In genomic region chr11:101070189-101070527, GRCm38 (mm10) we compare ENCODE assay signal across 8 mouse cellular contexts. TPM values are rescaled to one million over a fixed set of nuclear protein-coding genes. Genes with fewer than 3 reads are reported as not detected.
DNase-seq lines count a peak whose midpoint lies in the region; ATAC-seq and TF ChIP-seq lines count a peak whose summit lies in the region.

No protein-coding gene starts in this region.

- under 1% methylated on average over 36 of the region's 36 CpGs for WGBS in heart, embryonic 13.5 days
- WGBS in hindbrain, embryonic 10.5 days = under 1% methylated on average over 36 of the region's 36 CpGs

- TF ChIP-seq CTCF in G1E (IDR thresholded peaks at IDR 0.05; ENCODE audit: low read depth, low read length) = no peak

- no peak for DNase-seq in heart, adult 11 months
- no peak for DNase-seq in G1E (ENCODE audit: low spot score)
- no peak for DNase-seq in hindbrain, embryonic 10.5 days (ENCODE audit: low spot score)
- DNase-seq in urinary bladder, postnatal 36 days (ENCODE audit: low spot score in 2 of 2) = no peak
- DNase-seq in layer of hippocampus, adult 8-10 months (ENCODE audit: low spot score in 2 of 2) = no peak
- no peak for DNase-seq in cerebellum, postnatal 14 days

- H3K27ac ChIP-seq in heart, embryonic 13.5 days (replicated peaks) = no peak overlapping the region
- H3K27ac ChIP-seq in hindbrain, embryonic 10.5 days = peak overlapping the region; percentile 90

- H3K4me1 ChIP-seq in heart, embryonic 13.5 days = peaks cover 34% of the 10 kb centered on the region
- peaks cover 47% of the 10 kb centered on the region for H3K4me1 ChIP-seq in G1E (ENCODE audit: insufficient read depth, low read depth, low read length)
- peaks cover 29% of the 10 kb centered on the region for H3K4me1 ChIP-seq in hindbrain, embryonic 10.5 days (replicated peaks)
- H3K4me1 ChIP-seq in megakaryocyte, embryonic 14.5 days = peaks cover 83% of the 10 kb centered on the region

- peak overlapping the region; percentile 62 for H3K4me3 ChIP-seq in heart, embryonic 13.5 days
- H3K4me3 ChIP-seq in G1E (ENCODE audit: low read depth, low read length) = peak overlapping the region; percentile 89
- H3K4me3 ChIP-seq in hindbrain, embryonic 10.5 days = peak overlapping the region; percentile 91
- peak overlapping the region; percentile 96 for H3K4me3 ChIP-seq in megakaryocyte, embryonic 14.5 days (replicated peaks)

- peak overlapping the region; percentile 89 for H3K9ac ChIP-seq in heart, embryonic 13.5 days

- H3K9me3 ChIP-seq in heart, embryonic 13.5 days = no peaks in the 10 kb centered on the region
- no peaks in the 10 kb centered on the region for H3K9me3 ChIP-seq in G1E (replicated peaks)
- H3K9me3 ChIP-seq in hindbrain, embryonic 10.5 days = no peaks in the 10 kb centered on the region
- 0 out of 2 replicates have a peak, but pooled peaks cover 4% of the 10 kb centered on the region for H3K9me3 ChIP-seq in megakaryocyte, embryonic 14.5 days

- ATAC-seq in heart, embryonic 13.5 days (ENCODE audit: extremely low read depth, insufficient number of reproducible peaks, low FRiP score, low TSS enrichment) = peak; percentile 26; the same call in 1 of the 2 replicates
- ATAC-seq in G1E (ENCODE audit: extremely low read depth, insufficient number of reproducible peaks, low FRiP score, poor library complexity, severe bottlenecking) = no peak

- H3K27me3 ChIP-seq in heart, embryonic 13.5 days (replicated peaks) = peaks cover 8% of the 10 kb centered on the region
- peaks cover 18% of the 10 kb centered on the region; the same call in 1 of the 2 replicates for H3K27me3 ChIP-seq in G1E (ENCODE audit: insufficient read depth, low read length)
- H3K27me3 ChIP-seq in hindbrain, embryonic 10.5 days (ENCODE audit: insufficient read depth, poor library complexity, severe bottlenecking) = peaks cover 29% of the 10 kb centered on the region
- H3K27me3 ChIP-seq in megakaryocyte, embryonic 14.5 days (replicated peaks) = peaks cover 8% of the 10 kb centered on the region

- peaks cover 5% of the 10 kb centered on the region; the same call in 1 of the 2 replicates for H3K36me3 ChIP-seq in heart, embryonic 13.5 days
- H3K36me3 ChIP-seq in G1E (replicated peaks) = peaks cover 20% of the 10 kb centered on the region
- 0 out of 2 replicates have a peak, but pooled peaks cover 3% of the 10 kb centered on the region for H3K36me3 ChIP-seq in hindbrain, embryonic 10.5 days
- H3K36me3 ChIP-seq in megakaryocyte, embryonic 14.5 days (replicated peaks; ENCODE audit: low read length) = peaks cover 44% of the 10 kb centered on the region

- peak overlapping the region; percentile 85 for H3K4me2 ChIP-seq in heart, embryonic 13.5 days

RNA-seq across cellular contexts. Expression of gene Naglu, which starts 0.3 kb away (rescaled TPM):
- 13.5 and 13.7 TPM in 2 replicates for polyA plus RNA-seq in heart, embryonic 13.5 days (2015; fragmentation: Nextera tagmentation; extraction: Ambion mirVana)
- 6.1 and 6.3 TPM in 2 replicates for total RNA-seq in G1E (2014; fragmentation: Nextera tagmentation)
- total RNA-seq in G1E (2017) = 14.2 and 18.4 TPM in 2 replicates
- 5.1 and 6.4 TPM in 2 replicates for polyA plus RNA-seq in G1E (2012)
- polyA plus RNA-seq in hindbrain, embryonic 10.5 days (2016; fragmentation: Nextera tagmentation; extraction: Ambion mirVana) = 11.2 and 12.9 TPM in 2 replicates
- polyA plus RNA-seq in megakaryocyte, embryonic 14.5 days (2012; ENCODE audit: insufficient read depth, low replicate concordance) = 30.7 and 32.1 TPM in 2 replicates
- total RNA-seq in layer of hippocampus, adult 8-10 months (2022) = 10 to 100 TPM in 2 of 4 experiments, 1 to 10 TPM in 2; 7.3 to 22.9 (median 15.2) TPM

RNA-seq across cellular contexts. Expression of gene Hsd17b1, which starts 8.1 kb away (rescaled TPM):
- 0.14 and 0.17 TPM in 2 replicates for polyA plus RNA-seq in heart, embryonic 13.5 days (2015; fragmentation: Nextera tagmentation; extraction: Ambion mirVana)
- total RNA-seq in G1E (2014; fragmentation: Nextera tagmentation) (not detected in 2 replicates), G1E (2017) (0.44 and 0.76 TPM in 2 replicates)
- 0.12 and 0.20 TPM in 2 replicates for polyA plus RNA-seq in G1E (2012)
- 0.14 TPM in 1 of 2 replicates, not detected in the other for polyA plus RNA-seq in hindbrain, embryonic 10.5 days (2016; fragmentation: Nextera tagmentation; extraction: Ambion mirVana)
- 3.5 and 5.8 TPM in 2 replicates for polyA plus RNA-seq in megakaryocyte, embryonic 14.5 days (2012; ENCODE audit: insufficient read depth, low replicate concordance)
- 1 to 10 TPM in 3 of 4 experiments, under 1 TPM in 1; 0.83 to 1.4 (median 1.2) TPM for total RNA-seq in layer of hippocampus, adult 8-10 months (2022)

RNA-seq across cellular contexts. Expression of gene Coasy, which starts 12.2 kb away (rescaled TPM):
- polyA plus RNA-seq in heart, embryonic 13.5 days (2015; fragmentation: Nextera tagmentation; extraction: Ambion mirVana) = 26.8 and 28.4 TPM in 2 replicates
- total RNA-seq in G1E (2014; fragmentation: Nextera tagmentation) (23.6 and 26.7 TPM in 2 replicates), G1E (2017) (31.7 and 32.6 TPM in 2 replicates)
- polyA plus RNA-seq in G1E (2012) = 39.3 and 43.6 TPM in 2 replicates
- 53.1 and 59.6 TPM in 2 replicates for polyA plus RNA-seq in hindbrain, embryonic 10.5 days (2016; fragmentation: Nextera tagmentation; extraction: Ambion mirVana)
- 17.7 and 36.8 TPM in 2 replicates for polyA plus RNA-seq in megakaryocyte, embryonic 14.5 days (2012; ENCODE audit: insufficient read depth, low replicate concordance)
- 10 to 100 TPM; 24.5 to 29.1 (median 27.6) TPM for total RNA-seq in layer of hippocampus, adult 8-10 months (2022)

RNA-seq across cellular contexts. Expression of gene Mlx, which starts 16.9 kb away (rescaled TPM):
- polyA plus RNA-seq in heart, embryonic 13.5 days (2015; fragmentation: Nextera tagmentation; extraction: Ambion mirVana) = 36.3 and 41.6 TPM in 2 replicates
- total RNA-seq in G1E (2014; fragmentation: Nextera tagmentation) = 40.5 and 43.2 TPM in 2 replicates
- 45.5 and 45.9 TPM in 2 replicates for total RNA-seq in G1E (2017)
- polyA plus RNA-seq in G1E (2012) = 13.0 and 17.8 TPM in 2 replicates
- 44.7 and 49.7 TPM in 2 replicates for polyA plus RNA-seq in hindbrain, embryonic 10.5 days (2016; fragmentation: Nextera tagmentation; extraction: Ambion mirVana)
- polyA plus RNA-seq in megakaryocyte, embryonic 14.5 days (2012; ENCODE audit: insufficient read depth, low replicate concordance) = 2.8 and 12.4 TPM in 2 replicates
- total RNA-seq in layer of hippocampus, adult 8-10 months (2022) = 10 to 100 TPM; 36.2 to 41.6 (median 39.6) TPM

RNA-seq across cellular contexts. Expression of gene Psmc3ip, which starts 25.1 kb away (rescaled TPM):
- polyA plus RNA-seq in heart, embryonic 13.5 days (2015; fragmentation: Nextera tagmentation; extraction: Ambion mirVana) = 21.4 and 26.6 TPM in 2 replicates
- 11.1 and 15.7 TPM in 2 replicates for total RNA-seq in G1E (2014; fragmentation: Nextera tagmentation)
- 27.0 and 29.8 TPM in 2 replicates for total RNA-seq in G1E (2017)
- polyA plus RNA-seq in G1E (2012) = 20.5 and 20.6 TPM in 2 replicates
- polyA plus RNA-seq in hindbrain, embryonic 10.5 days (2016; fragmentation: Nextera tagmentation; extraction: Ambion mirVana) = 59.7 and 72.5 TPM in 2 replicates
- 10.4 TPM in 1 of 2 replicates, not detected in the other for polyA plus RNA-seq in megakaryocyte, embryonic 14.5 days (2012; ENCODE audit: insufficient read depth, low replicate concordance)
- 1 to 10 TPM; 2.5 to 5.4 (median 3.9) TPM for total RNA-seq in layer of hippocampus, adult 8-10 months (2022)
